ENCODE assay signal across 8 mouse cellular contexts in genomic region chr10:67536621-67537141, GRCm38 (mm10). TPM values are rescaled to one million over a fixed set of nuclear protein-coding genes. Genes with fewer than 3 reads are reported as not detected.
DNase-seq lines count a peak whose midpoint lies in the region; ATAC-seq and TF ChIP-seq lines count a peak whose summit lies in the region.

No protein-coding gene starts in this region.

- TF ChIP-seq POLR2A in myocyte (IDR thresholded peaks at IDR 0.05; ENCODE audit: insufficient read length, low read depth): peak; percentile 45

- H3K4me3 ChIP-seq in intestine, embryonic 15.5 days (replicated peaks): peak overlapping the region; percentile 67
- peak overlapping the region; percentile 67 for H3K4me3 ChIP-seq in liver, embryonic 13.5 days (replicated peaks)
- peak overlapping the region; percentile 60 for H3K4me3 ChIP-seq in myocyte
- peak overlapping the region; percentile 68 for H3K4me3 ChIP-seq in stomach, embryonic 15.5 days (replicated peaks)

- H3K36me3 ChIP-seq in intestine, embryonic 15.5 days: no peaks in the 10 kb centered on the region
- no peaks in the 10 kb centered on the region for H3K36me3 ChIP-seq in liver, embryonic 13.5 days
- H3K36me3 ChIP-seq in myocyte (ENCODE audit: control insufficient read depth, insufficient read depth): no peaks in the 10 kb centered on the region
- H3K36me3 ChIP-seq in stomach, embryonic 15.5 days: no peaks in the 10 kb centered on the region

- H3K27me3 ChIP-seq in intestine, embryonic 15.5 days (replicated peaks): peaks cover 65% of the 10 kb centered on the region
- H3K27me3 ChIP-seq in liver, embryonic 13.5 days: peaks cover 100% of the 10 kb centered on the region
- peaks cover 7% of the 10 kb centered on the region for H3K27me3 ChIP-seq in myocyte (ENCODE audit: control insufficient read depth, insufficient read depth, insufficient read length)
- H3K27me3 ChIP-seq in stomach, embryonic 15.5 days (replicated peaks): peaks cover 74% of the 10 kb centered on the region

- H3ac ChIP-seq in myocyte (ENCODE audit: control insufficient read depth, insufficient read length): peak overlapping the region; percentile 39

- H3K27ac ChIP-seq in intestine, embryonic 15.5 days: no peak overlapping the region
- H3K27ac ChIP-seq in liver, embryonic 13.5 days: no peak overlapping the region
- peak overlapping the region; percentile 83 for H3K27ac ChIP-seq in stomach, embryonic 15.5 days

- DNase-seq in kidney, adult 11 months: peak; percentile 31
- no peak for DNase-seq in kidney, adult 8-10 months
- peak; percentile 47 for DNase-seq in cerebellum, adult 9-11 months
- DNase-seq in gastrocnemius, postnatal 14 days: peak; percentile 72
- DNase-seq in liver, embryonic 13.5 days: no peak

- H3K79me2 ChIP-seq in myocyte (ENCODE audit: control insufficient read depth, insufficient read depth): peaks cover 26% of the 10 kb centered on the region

- H3K9me3 ChIP-seq in intestine, embryonic 15.5 days: no peaks in the 10 kb centered on the region
- no peaks in the 10 kb centered on the region for H3K9me3 ChIP-seq in liver, embryonic 13.5 days (replicated peaks)
- H3K9me3 ChIP-seq in stomach, embryonic 15.5 days: no peaks in the 10 kb centered on the region

- peak overlapping the region; percentile 31; the same call in 1 of the 2 replicates for H3K9ac ChIP-seq in intestine, embryonic 15.5 days
- peak overlapping the region; percentile 45 for H3K9ac ChIP-seq in liver, embryonic 13.5 days
- no peak overlapping the region for H3K9ac ChIP-seq in stomach, embryonic 15.5 days

- peaks cover 33% of the 10 kb centered on the region for H3K4me1 ChIP-seq in intestine, embryonic 15.5 days (replicated peaks)
- H3K4me1 ChIP-seq in liver, embryonic 13.5 days (replicated peaks): peaks cover 37% of the 10 kb centered on the region
- peaks cover 35% of the 10 kb centered on the region for H3K4me1 ChIP-seq in stomach, embryonic 15.5 days

- ATAC-seq in intestine, embryonic 15.5 days: peak; percentile 42
- peak; percentile 11; the same call in 1 of the 2 replicates for ATAC-seq in liver, embryonic 13.5 days (ENCODE audit: low read depth)
- ATAC-seq in stomach, embryonic 15.5 days (ENCODE audit: insufficient read depth, low FRiP score, low read depth): peak; percentile 28; the same call in 1 of the 2 replicates

- WGBS in intestine, embryonic 15.5 days: under 1% methylated on average over 18 of the region's 32 CpGs
- 0% methylated on average over 24 of the region's 32 CpGs for WGBS in liver, embryonic 13.5 days (ENCODE audit: insufficient replicate concordance)
- under 1% methylated on average over 25 of the region's 32 CpGs for WGBS in stomach, embryonic 15.5 days

- H3K4me2 ChIP-seq in intestine, embryonic 15.5 days (replicated peaks): peak overlapping the region; percentile 98
- peak overlapping the region; percentile 89 for H3K4me2 ChIP-seq in liver, embryonic 13.5 days
- H3K4me2 ChIP-seq in myocyte (ENCODE audit: low read depth): peak overlapping the region; percentile 99
- peak overlapping the region; percentile 99 for H3K4me2 ChIP-seq in stomach, embryonic 15.5 days

- intact Hi-C loops in gastrocnemius, postnatal 14 days (cut with DNase I; ENCODE audit: low total_unique reads): loop anchor here (5.0 to 10.0 kb wide), 2 partner anchors 191 to 318 kb away; no protein-coding TSS in a partner anchor

TF ChIP-seq in myocyte, 11 proteins besides CTCF, POLR2A, EP300 and RAD21:
- TF ChIP-seq MAX (IDR thresholded peaks at IDR 0.05; ENCODE audit: low read depth) (no peak), TCF3 (IDR thresholded peaks at IDR 0.05; ENCODE audit: insufficient read length, low read depth) (peak; percentile 56), TCF12 (IDR thresholded peaks at IDR 0.05; ENCODE audit: insufficient read depth, poor library complexity, severe bottlenecking) (no peak), REST (IDR thresholded peaks at IDR 0.05; ENCODE audit: insufficient read depth, insufficient read length) (no peak), MYOD1 (IDR thresholded peaks at IDR 0.05; ENCODE audit: control insufficient read depth in 1 of 3, insufficient read length in 2 of 3, low read depth in 2 of 3) (peak in 2 of 3 experiments; percentile 50 to 80), SRF (IDR thresholded peaks at IDR 0.05; ENCODE audit: control insufficient read depth, insufficient read length, low read depth) (no peak), E2F4 (IDR thresholded peaks at IDR 0.05; ENCODE audit: insufficient read depth) (no peak), POLR2AphosphoS2 (IDR thresholded peaks at IDR 0.05; ENCODE audit: insufficient read length, low read depth) (peak; percentile 37), USF1 (IDR thresholded peaks at IDR 0.05; ENCODE audit: low read depth) (no peak), CEBPB (IDR thresholded peaks at IDR 0.05; ENCODE audit: insufficient read depth, poor library complexity, severe bottlenecking) (no peak), MYOG (IDR thresholded peaks at IDR 0.05; ENCODE audit: control insufficient read depth in 1 of 3, insufficient read depth in 1 of 3, insufficient read length in 2 of 3, low read depth in 2 of 3) (peak in 2 of 3 experiments; percentile 50 to 77)

RNA-seq across cellular contexts. Expression of gene Egr2, which starts 1.4 kb away (rescaled TPM):
- 1 to 10 TPM; 1.3 to 3.9 TPM for total RNA-seq in gastrocnemius, postnatal 14 days (2021)
- polyA plus RNA-seq in intestine, embryonic 15.5 days (2015; fragmentation: Nextera tagmentation; extraction: Ambion mirVana): 0.26 and 0.33 TPM in 2 replicates
- polyA plus RNA-seq in liver, embryonic 13.5 days (2015; fragmentation: Nextera tagmentation; extraction: Ambion mirVana): 0.12 and 0.22 TPM in 2 replicates
- polyA plus RNA-seq in myocyte (2012; fragmentation: generic; extraction: Trizol): 3.1 TPM
- 0.18 and 0.27 TPM in 2 replicates for polyA plus RNA-seq in stomach, embryonic 15.5 days (2015; fragmentation: Nextera tagmentation; extraction: Ambion mirVana)

RNA-seq across cellular contexts. Expression of gene Ado, which starts 12.1 kb away (rescaled TPM):
- total RNA-seq in gastrocnemius, postnatal 14 days (2021): 10 to 100 TPM; 17.7 to 20.8 TPM
- 50.9 and 54.6 TPM in 2 replicates for polyA plus RNA-seq in intestine, embryonic 15.5 days (2015; fragmentation: Nextera tagmentation; extraction: Ambion mirVana)
- 15.9 and 20.1 TPM in 2 replicates for polyA plus RNA-seq in liver, embryonic 13.5 days (2015; fragmentation: Nextera tagmentation; extraction: Ambion mirVana)
- 18.3 TPM for polyA plus RNA-seq in myocyte (2012; fragmentation: generic; extraction: Trizol)
- 55.5 and 55.8 TPM in 2 replicates for polyA plus RNA-seq in stomach, embryonic 15.5 days (2015; fragmentation: Nextera tagmentation; extraction: Ambion mirVana)

Comparison
In these comparisons a context has a peak if more than half of its experiments do, and no peak if none do; other contexts are left out.
1. DNase-seq: peak in kidney, adult 11 months (single experiment), cerebellum, adult 9-11 months (single experiment) and gastrocnemius, postnatal 14 days (single experiment); none in kidney, adult 8-10 months (0 of 2) and liver, embryonic 13.5 days (single experiment).
2. Peak in every context shown above with its lines, with median percentiles within 50 percentile points of each other: ATAC-seq, H3K4me2 ChIP-seq and H3K4me3 ChIP-seq.